Mouse (Mus musculus): ENCODE results near the gene Fam149b. TPM values are rescaled to one million over a fixed set of nuclear protein-coding genes. Genes with fewer than 3 reads are reported as not detected.

The Fam149b gene
- 10 to 100 TPM in 1 of 2 experiments, 1 to 10 TPM in 1; 4.2 to 25.5 TPM for polyA plus RNA-seq (2012; fragmentation: generic; extraction: Trizol)

DNA sequence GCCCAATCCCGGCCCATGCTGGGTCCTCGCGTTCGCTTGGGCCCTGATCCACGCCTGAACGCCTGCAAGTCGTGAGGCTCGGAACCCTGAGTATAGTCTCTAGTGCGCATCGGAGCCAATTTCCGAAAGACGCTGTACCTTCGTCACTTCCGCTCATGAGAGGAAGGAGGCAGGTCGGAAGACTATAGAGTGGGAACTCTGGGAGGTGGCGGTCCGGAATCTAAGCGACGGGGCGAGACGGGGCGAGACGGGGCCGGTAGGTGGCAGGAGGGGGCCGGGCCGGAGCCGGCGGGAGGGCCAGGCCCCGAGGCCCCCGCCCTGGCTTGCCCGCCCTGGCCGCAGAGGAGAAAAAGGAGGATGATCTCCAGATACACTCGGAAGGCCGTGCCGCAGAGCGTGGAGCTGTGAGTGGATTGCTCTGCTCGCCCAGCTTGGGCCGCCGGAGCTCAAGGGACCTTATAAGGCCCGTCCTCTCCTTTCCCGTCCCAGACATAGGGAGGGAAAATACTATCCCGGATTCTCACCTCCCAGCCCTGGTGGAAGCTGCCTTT, at the start of gene Fam149b, which contains the start of gene Ecd:
Gene Fam149b (plus strand): TSS at position 172 of the 551 bp plus-strand sequence.
Gene Ecd (minus strand): TSS at position 131 of the 551 bp plus-strand sequence.

GRCm38 (mm10) chr14:20388441-20389129, 40.6 kb downstream of the Fam149b start, which contains the start of gene Dnajc9:
TSS of gene Dnajc9 (minus strand) at chr14:20388910.

GRCm38 (mm10) chr14:20393205-20393913, 45.4 kb downstream of the Fam149b start, which contains the start of gene Mrps16:
TSS of gene Mrps16 (minus strand) at chr14:20393634.

Other genes starting within 250 kb of the Fam149b start
- 1 to 10 TPM; 3.0 to 3.4 TPM for gene Saysd1, start 209.6 kb upstream of the Fam149b start, polyA plus RNA-seq (2012; fragmentation: generic; extraction: Trizol)
- not detected for gene Kcnk5, start 166.4 kb upstream of the Fam149b start, polyA plus RNA-seq (2012; fragmentation: generic; extraction: Trizol)
- gene Kcnk16, start 79.0 kb upstream of the Fam149b start, polyA plus RNA-seq (2012; fragmentation: generic; extraction: Trizol), result not detected
- gene Nudt13, start 53.5 kb upstream of the Fam149b start, polyA plus RNA-seq (2012; fragmentation: generic; extraction: Trizol), result 10 to 100 TPM in 1 of 2 experiments, 1 to 10 TPM in 1; 2.7 to 17.1 TPM
- gene Ecd, start within 50 bp of the Fam149b start, polyA plus RNA-seq (2012; fragmentation: generic; extraction: Trizol), result 10 to 100 TPM; 12.5 to 22.5 TPM
- gene Dnajc9, start 40.7 kb downstream of the Fam149b start, polyA plus RNA-seq (2012; fragmentation: generic; extraction: Trizol), result 10 to 100 TPM; 23.4 to 44.0 TPM
- gene Mrps16, start 45.5 kb downstream of the Fam149b start, polyA plus RNA-seq (2012; fragmentation: generic; extraction: Trizol), result 100 to 1,000 TPM; 103 to 144 TPM
- under 1 TPM in 1 of 2 experiments, not detected in 1; 0.05 TPM for gene Cfap70, start 104.1 kb downstream of the Fam149b start, polyA plus RNA-seq (2012; fragmentation: generic; extraction: Trizol)
- 10 to 100 TPM; 17.3 to 62.4 TPM for gene Anxa7, start 132.0 kb downstream of the Fam149b start, polyA plus RNA-seq (2012; fragmentation: generic; extraction: Trizol)
- gene Mss51, start 148.7 kb downstream of the Fam149b start, polyA plus RNA-seq (2012; fragmentation: generic; extraction: Trizol), result under 1 TPM in 1 of 2 experiments, not detected in 1; 0.26 TPM
- 10 to 100 TPM in 1 of 2 experiments, 1 to 10 TPM in 1; 2.9 to 17.3 TPM for gene Ppp3cb, start 198.4 kb downstream of the Fam149b start, polyA plus RNA-seq (2012; fragmentation: generic; extraction: Trizol)

All from C3H10T1/2 (cell line).